Comparison of ENCODE assay signal across 9 mouse cellular contexts in the genomic region with DNA sequence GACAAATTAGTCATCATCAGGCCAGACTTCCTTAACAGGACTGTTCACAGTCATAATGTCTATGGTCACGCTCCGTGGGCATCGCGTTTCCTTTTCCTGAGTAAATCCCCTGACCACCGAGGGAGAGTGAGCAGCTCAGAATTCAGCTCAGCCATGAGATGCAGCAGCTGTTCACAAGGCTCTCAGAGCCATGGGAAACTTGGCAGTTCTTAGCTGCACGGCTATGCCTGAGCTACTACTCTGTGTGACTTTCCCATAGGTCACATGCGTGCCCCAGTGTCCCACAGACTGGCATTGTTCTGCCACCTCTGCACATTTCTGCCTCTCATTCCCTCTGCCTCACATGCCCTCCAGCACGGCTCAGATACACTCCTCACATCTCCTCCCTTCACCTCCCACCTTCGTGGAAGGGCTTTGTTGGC.
A peak's percentile ranks its signal among the peaks of the same experiment; 100 is the strongest.
DNase-seq lines count a peak whose midpoint lies in the region; ATAC-seq and TF ChIP-seq lines count a peak whose summit lies in the region.
"Had no signal": no experiment of that assay in that cellular context is flagged by ENCODE, and none has a peak within 500 bp of the region (broad histone marks: within the 10 kb centered on the region; RNA-seq: fewer than 3 reads in every experiment).

No protein-coding gene starts in this region.

- WGBS in hindbrain, embryonic 10.5 days: 50% methylated on average over 9 of the region's 9 CpGs
- WGBS in hindbrain, embryonic 11.5 days: 51% methylated on average over 9 of the region's 9 CpGs
- 48% methylated on average over 9 of the region's 9 CpGs for WGBS in embryonic facial prominence, embryonic 10.5 days
- 20% methylated on average over 9 of the region's 9 CpGs for WGBS in hindbrain, postnatal 0 days

- no peak overlapping the region for H3K9ac ChIP-seq in hindbrain, embryonic 11.5 days (ENCODE audit: low read depth, low read length)
- no peak overlapping the region for H3K9ac ChIP-seq in hindbrain, postnatal 0 days (replicated peaks; ENCODE audit: low read length)

- TF ChIP-seq CTCF in hindbrain, postnatal 0 days (IDR thresholded peaks at IDR 0.05; ENCODE audit: low read depth): no peak

- H3K4me1 ChIP-seq in hindbrain, embryonic 10.5 days (replicated peaks): peaks cover 28% of the 10 kb centered on the region
- H3K4me1 ChIP-seq in hindbrain, embryonic 11.5 days (replicated peaks; ENCODE audit: control insufficient read depth, insufficient read depth, low read length): no peaks in the 10 kb centered on the region
- peaks cover 20% of the 10 kb centered on the region for H3K4me1 ChIP-seq in embryonic facial prominence, embryonic 10.5 days
- H3K4me1 ChIP-seq in hindbrain, postnatal 0 days (ENCODE audit: insufficient read depth, low read length): peaks cover 16% of the 10 kb centered on the region

- H3K27ac ChIP-seq in hindbrain, embryonic 10.5 days: peak overlapping the region; percentile 8; the same call in 1 of the 2 replicates
- H3K27ac ChIP-seq in hindbrain, embryonic 11.5 days (ENCODE audit: low read depth, low read length): no peak overlapping the region
- 0 out of 2 replicates have a peak overlapping the region, but pooled peaks have one; percentile 37 for H3K27ac ChIP-seq in embryonic facial prominence, embryonic 10.5 days (replicated peaks)
- peak overlapping the region; percentile 45; the same call in 1 of the 2 replicates for H3K27ac ChIP-seq in hindbrain, postnatal 0 days

- H3K9me3 ChIP-seq in hindbrain, embryonic 10.5 days: no peaks in the 10 kb centered on the region
- no peaks in the 10 kb centered on the region for H3K9me3 ChIP-seq in hindbrain, embryonic 11.5 days (ENCODE audit: control insufficient read depth, low read length)
- H3K9me3 ChIP-seq in embryonic facial prominence, embryonic 10.5 days: no peaks in the 10 kb centered on the region
- no peaks in the 10 kb centered on the region for H3K9me3 ChIP-seq in hindbrain, postnatal 0 days (ENCODE audit: low read length)

- no peaks in the 10 kb centered on the region for H3K27me3 ChIP-seq in hindbrain, embryonic 10.5 days (ENCODE audit: insufficient read depth, poor library complexity, severe bottlenecking)
- H3K27me3 ChIP-seq in hindbrain, embryonic 11.5 days (ENCODE audit: control insufficient read depth, insufficient read depth, low read length): no peaks in the 10 kb centered on the region
- H3K27me3 ChIP-seq in embryonic facial prominence, embryonic 10.5 days (replicated peaks; ENCODE audit: low read depth, poor library complexity, severe bottlenecking): no peaks in the 10 kb centered on the region
- no peaks in the 10 kb centered on the region for H3K27me3 ChIP-seq in hindbrain, postnatal 0 days (ENCODE audit: insufficient read depth, low read length)

- H3K4me2 ChIP-seq in hindbrain, embryonic 11.5 days (replicated peaks; ENCODE audit: low read depth, low read length): no peak overlapping the region
- H3K4me2 ChIP-seq in hindbrain, postnatal 0 days (ENCODE audit: low read depth, low read length): no peak overlapping the region

- no peak for ATAC-seq in hindbrain, embryonic 11.5 days (ENCODE audit: low FRiP score)
- peak; percentile 83 for ATAC-seq in hindbrain, postnatal 0 days

- no peaks in the 10 kb centered on the region for H3K36me3 ChIP-seq in hindbrain, embryonic 10.5 days
- H3K36me3 ChIP-seq in hindbrain, embryonic 11.5 days (ENCODE audit: control insufficient read depth, insufficient read depth, low read length): no peaks in the 10 kb centered on the region
- H3K36me3 ChIP-seq in embryonic facial prominence, embryonic 10.5 days (replicated peaks): no peaks in the 10 kb centered on the region
- H3K36me3 ChIP-seq in hindbrain, postnatal 0 days (ENCODE audit: insufficient read depth, low read length): no peaks in the 10 kb centered on the region
- H3K36me3 ChIP-seq: G1E had no signal

- no peak for DNase-seq in hindbrain, embryonic 10.5 days (ENCODE audit: low spot score)
- no peak for DNase-seq in hindbrain, embryonic 11.5 days (ENCODE audit: low spot score)
- peak; percentile 36 for DNase-seq in 3T3-L1 (ENCODE audit: low read depth, low spot score)
- no peak for DNase-seq in embryonic facial prominence, embryonic 10.5 days (ENCODE audit: low spot score)
- peak; percentile 77 for DNase-seq in hindbrain, postnatal 0 days (ENCODE audit: low spot score)
- no peak for DNase-seq in thymus, adult 18-20 months
- no peak for DNase-seq in adrenal gland, adult 8-10 months
- no peak for DNase-seq in ovary, postnatal 36 days (ENCODE audit: low spot score)

- H3K4me3 ChIP-seq in hindbrain, embryonic 10.5 days: no peak overlapping the region
- no peak overlapping the region for H3K4me3 ChIP-seq in hindbrain, embryonic 11.5 days (ENCODE audit: low read depth, low read length)
- H3K4me3 ChIP-seq in embryonic facial prominence, embryonic 10.5 days: no peak overlapping the region
- no peak overlapping the region for H3K4me3 ChIP-seq in hindbrain, postnatal 0 days (ENCODE audit: low read length)

Comparison
In these comparisons a context has a peak if more than half of its experiments do, and no peak if none do; other contexts are left out.
1. DNase-seq: peak in 3T3-L1 (single experiment) and hindbrain, postnatal 0 days (single experiment); none in hindbrain, embryonic 10.5 days (single experiment), hindbrain, embryonic 11.5 days (single experiment), embryonic facial prominence, embryonic 10.5 days (single experiment), thymus, adult 18-20 months (0 of 2), adrenal gland, adult 8-10 months (single experiment) and ovary, postnatal 36 days (single experiment).